Mouse (Mus musculus) layer of hippocampus, postnatal 36 days (tissue): ENCODE data around the gene Ccdc50. TPM values are rescaled to one million over a fixed set of nuclear protein-coding genes. Genes with fewer than 3 reads are reported as not detected.

Experiments
- DNase-seq, 2 experiments: peaks; one replicate each; pipeline ENCODE4 v3.0.0; 2022
- total RNA-seq, 2 experiments: library from RNA; stranded (reverse); gene quantifications; 2 replicates each; pipeline ENCODE4 v1.2.3; 2021

Ccdc50 gene
- total RNA-seq, result 10 to 100 TPM; 47.2 to 53.5 TPM

DNA sequence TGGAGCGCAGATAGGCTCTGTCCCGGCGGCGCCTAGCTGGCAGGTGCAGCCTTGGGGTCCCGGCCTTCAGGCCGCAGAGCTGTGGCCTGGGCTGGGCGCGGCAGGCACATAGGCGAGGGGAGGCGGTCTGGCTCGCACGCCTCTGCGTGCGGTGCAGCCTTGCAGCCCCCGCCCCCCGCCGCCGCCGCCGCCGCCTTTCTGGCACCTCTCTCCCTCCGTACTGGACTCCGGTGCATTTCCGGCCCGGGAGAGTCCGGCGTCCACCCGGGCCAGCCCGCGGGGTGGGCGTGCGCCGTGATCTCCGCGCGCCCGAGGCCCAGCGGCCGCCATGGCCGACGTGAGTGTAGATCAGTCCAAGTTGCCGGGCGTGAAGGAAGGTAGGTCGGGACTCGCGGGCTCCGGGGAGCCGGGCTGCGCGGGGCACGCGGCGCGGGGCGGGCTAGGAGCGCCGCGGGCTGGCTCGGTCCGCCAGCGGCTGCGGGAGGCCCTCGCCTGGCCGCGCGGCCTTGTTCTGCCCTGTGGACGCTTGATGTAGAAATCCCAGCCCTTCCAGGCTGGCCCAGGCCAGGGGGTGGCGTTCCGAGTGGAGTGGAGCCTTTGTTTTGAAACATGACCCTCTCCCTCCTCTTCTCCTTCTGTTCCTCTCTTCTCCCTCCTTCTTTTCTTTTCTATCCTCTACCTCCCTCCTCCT is at the start of gene Ccdc50:
TSS of gene Ccdc50 (plus strand) at position 109 of the 691 bp plus-strand sequence.
- DNase-seq, result peak; percentile 78 to 81

GRCm38 (mm10) chr16:27347521-27347920 is 41.1 kb upstream of the Ccdc50 start:
- DNase-seq, result no peak

DNA sequence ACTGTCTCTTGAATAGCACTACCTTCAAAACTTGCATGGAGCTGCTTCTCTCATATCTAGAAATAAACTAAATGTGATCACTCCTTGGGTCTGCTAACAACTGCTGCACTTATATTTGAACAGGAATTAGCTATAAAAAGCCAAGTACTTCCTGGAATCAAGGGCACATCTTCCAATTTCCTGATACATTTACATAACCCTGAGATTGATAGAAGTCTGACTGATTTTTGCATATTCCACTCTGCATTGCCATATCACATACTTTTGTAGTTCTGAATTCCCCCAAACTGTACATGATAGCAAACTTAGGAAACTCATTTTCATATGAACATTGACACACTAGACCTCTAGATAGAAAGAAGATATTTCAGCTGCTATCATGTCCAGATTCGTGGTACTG is 40.3 kb upstream of the Ccdc50 start:
- DNase-seq, result no peak

GRCm38 (mm10) chr16:27349235-27349634 is 39.4 kb upstream of the Ccdc50 start:
- no peak for DNase-seq

DNA sequence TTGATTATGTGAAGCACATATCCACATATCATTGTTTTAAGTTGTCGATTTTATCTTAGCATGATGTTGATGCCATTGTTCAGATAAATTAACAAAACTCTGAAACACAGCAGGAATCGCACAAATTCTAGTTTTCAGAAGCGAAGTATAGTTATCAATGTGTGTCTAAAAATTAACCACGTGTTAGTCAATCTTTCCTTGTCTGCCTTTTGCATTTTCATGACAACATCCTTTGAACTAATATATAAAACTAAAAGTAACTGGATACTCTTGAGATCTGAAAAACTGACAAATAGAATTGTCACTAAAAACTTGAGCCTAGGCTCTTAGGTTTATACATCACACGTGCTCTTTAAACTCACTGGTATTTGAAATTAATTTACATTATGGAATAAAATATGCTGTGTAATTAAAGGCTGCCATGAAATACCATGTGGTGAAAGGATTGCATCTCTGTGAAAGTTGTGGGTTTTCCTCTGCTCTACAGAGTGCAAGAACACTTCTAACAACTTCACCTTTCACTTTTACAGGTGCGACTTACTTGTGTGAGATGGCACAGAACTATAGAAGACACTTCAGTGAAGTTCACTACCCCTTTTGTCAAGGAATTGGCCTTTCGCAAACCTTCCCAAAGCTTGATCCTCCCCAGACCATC is 38.7 kb upstream of the Ccdc50 start:
- DNase-seq, result no peak

- DNase-seq, result no peak
These were observed 34.2 kb upstream of the Ccdc50 start for GRCm38 (mm10) chr16:27354464-27354863.

- DNase-seq, result no peak
These were observed 28.6 kb upstream of the Ccdc50 start for GRCm38 (mm10) chr16:27360059-27360458.

- no peak for DNase-seq
These were observed 18.5 kb upstream of the Ccdc50 start, which contains the start of gene Uts2b for GRCm38 (mm10) chr16:27370191-27370590. Gene Uts2b (minus strand): TSS chr16:27370239.

- DNase-seq, result no peak
These were observed 18.0 kb upstream of the Ccdc50 start for GRCm38 (mm10) chr16:27370700-27371099.

DNA sequence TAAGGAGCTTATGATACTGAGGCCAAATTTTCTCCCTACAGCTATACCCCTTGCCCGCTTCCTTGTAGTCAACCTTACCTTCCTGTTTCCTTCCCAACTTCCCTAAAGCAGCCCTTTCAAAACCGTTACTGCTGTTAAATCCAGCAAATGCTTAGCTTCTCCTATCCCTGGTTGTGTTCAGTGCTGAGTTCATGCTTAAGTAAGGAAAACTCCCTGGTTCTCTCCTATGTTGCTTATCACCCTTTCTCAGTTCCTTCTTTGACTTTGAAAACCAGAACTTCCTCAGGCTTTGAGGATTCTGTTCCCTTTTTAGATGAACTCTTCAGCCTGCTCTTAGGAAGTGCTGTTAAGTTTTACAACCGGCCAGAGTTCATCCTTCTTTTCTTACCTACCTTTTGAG is 14.5 kb upstream of the Ccdc50 start:
- DNase-seq, result no peak

- DNase-seq, result no peak
These were observed 13.4 kb upstream of the Ccdc50 start for GRCm38 (mm10) chr16:27375318-27375717.

DNA sequence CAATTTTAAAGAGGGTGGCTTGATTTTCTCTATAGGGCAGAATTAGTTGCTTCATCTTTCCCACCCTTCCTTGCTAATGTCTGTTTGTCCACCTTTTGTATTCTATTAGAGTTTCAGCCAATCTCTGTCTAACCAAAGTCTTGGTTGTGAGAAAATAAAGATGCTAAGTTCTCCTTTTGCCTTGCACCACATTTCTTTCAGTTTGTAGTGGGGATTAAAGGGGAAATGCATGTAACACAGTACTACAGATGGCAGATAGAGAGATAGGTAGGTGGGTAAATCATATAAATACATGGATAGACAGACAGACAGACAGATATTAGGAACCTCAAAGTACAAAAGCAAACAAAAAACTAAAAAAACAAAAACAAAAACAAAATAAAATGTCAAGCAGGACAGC is 12.1 kb upstream of the Ccdc50 start:
- no peak for DNase-seq

DNA sequence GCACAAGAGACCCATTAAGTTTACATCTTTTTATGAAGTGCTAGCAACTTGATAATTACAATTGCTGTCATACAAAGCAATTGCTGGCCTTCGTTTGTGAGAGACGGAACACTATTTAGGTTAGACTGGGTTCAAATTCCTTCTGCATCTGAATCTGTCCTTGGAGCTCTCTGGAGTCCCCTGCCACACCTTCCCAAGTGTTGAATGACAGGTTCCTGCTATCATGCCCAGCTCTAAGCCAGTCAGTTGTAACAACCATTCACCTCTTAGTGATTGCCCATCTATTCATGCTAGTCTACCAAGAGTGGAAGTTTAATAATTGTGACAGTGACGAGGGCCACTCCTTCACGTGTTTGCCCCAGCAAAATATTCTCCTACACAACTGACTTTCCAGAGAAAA is 6.5 kb upstream of the Ccdc50 start:
- no peak for DNase-seq

- DNase-seq, result peak in 1 of 2 experiments; percentile 32
These were observed 3.6 kb upstream of the Ccdc50 start for GRCm38 (mm10) chr16:27384893-27385603.

- no peak for DNase-seq
These were observed 3.0 kb upstream of the Ccdc50 start for GRCm38 (mm10) chr16:27385649-27386048.

DNA sequence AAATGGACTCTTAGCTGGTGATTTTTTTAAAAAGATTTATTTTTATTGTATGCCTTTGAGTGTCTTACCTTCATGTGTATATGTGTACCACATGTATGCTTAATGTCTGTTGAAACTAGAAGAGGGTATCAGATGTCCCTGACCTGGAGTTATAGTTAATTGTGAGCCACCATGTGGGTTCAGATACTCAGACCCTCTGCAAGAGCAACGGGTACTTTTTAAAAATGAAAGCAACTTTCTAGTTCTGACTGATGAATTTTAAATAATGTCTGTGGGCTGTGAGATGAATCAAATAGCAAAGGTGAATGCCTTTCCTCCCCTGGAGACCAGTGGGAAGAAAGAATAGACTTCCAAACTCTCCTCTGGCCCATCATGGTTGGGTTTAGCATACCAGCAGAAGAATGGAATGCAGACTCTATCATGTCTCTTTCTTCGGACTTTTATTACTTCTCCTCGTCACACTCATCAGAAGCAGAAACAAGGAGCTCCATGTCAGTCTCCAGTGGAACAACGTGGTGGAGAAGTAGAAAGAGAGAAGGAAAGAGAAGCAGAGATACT is 1.7 kb upstream of the Ccdc50 start:
- no peak for DNase-seq

DNA sequence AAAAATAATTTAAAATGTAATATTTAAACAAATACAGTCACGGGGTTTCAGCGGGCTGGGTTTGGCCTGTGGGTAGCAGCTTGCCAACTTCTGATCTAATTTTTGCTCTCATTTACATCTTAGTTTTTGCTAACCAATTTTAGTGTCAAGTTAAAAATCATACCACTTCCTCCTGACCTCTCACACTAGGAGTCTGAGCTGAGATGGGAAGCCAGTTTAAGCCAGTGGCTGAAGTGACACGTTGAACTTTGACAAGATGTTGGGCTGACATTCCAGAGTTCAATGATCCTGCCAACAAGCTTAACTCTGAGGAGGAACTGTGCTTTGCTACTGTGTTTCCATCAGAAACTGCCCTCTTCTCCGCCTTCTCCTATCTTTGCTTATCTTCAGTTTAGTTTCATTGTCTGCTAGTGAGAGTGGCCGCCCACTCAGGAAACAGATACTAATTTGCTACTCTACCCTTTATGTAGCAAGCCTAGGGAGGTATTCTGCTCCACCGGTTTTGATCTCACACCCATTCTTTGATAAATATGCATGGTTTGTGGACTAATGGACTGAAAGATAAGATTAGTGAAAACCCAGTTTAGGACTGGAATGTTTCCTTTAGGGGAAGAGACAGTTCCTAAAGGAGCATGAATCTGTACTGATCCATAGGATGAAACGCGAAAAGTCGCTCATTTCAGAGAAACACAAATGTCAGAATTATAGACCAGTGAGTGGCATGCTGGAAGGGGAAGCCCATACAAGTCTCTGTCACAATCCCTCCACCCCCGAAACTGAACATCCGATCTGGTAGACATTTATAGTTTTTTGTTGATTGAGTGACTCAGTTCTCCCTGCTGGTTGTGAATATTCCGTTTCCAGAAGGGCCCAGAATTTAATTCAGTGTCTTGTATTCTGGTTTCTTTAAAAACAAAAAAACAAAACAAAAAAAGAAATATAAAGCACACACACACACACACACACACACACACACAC is 746 bp upstream of the Ccdc50 start:
- no peak for DNase-seq

DNA sequence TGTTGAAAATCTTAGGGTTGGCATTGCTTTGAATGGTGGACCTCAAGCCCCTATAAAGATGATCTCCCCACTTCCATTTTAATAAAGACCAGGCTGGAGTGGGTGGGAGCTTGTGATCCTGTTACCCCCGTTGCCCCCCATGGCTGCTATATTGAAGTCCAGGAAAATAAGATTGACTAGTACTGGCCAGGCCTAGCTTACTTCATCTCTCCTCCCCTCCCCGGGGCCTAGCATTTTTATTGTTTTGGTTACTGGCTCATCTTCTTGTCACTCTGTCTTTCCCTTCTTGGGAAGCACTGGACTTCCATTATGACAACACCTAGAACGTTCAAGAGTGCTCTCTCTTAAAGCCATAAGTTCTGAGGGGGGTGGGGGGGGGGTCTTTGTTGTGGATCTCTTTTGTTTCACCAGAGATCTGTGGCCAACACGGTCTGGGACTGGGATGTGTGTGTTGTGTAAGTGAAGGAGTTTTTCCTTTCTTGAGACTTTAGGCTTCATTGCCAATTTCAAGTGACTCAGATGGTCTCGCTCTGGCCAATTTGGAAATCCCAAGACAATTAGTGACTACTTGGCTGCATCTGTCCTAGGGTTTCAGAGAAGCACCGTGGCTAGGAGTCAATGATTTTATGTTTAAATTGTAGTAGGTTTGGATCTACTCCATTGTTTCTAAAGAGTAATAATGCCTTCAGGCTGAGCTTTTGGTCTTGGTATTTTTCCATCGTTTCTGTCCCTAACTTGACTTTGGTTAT is 1.0 kb downstream of the Ccdc50 start:
- no peak for DNase-seq

- DNase-seq, result no peak
These were observed 1.6 kb downstream of the Ccdc50 start for GRCm38 (mm10) chr16:27390306-27390705.

DNA sequence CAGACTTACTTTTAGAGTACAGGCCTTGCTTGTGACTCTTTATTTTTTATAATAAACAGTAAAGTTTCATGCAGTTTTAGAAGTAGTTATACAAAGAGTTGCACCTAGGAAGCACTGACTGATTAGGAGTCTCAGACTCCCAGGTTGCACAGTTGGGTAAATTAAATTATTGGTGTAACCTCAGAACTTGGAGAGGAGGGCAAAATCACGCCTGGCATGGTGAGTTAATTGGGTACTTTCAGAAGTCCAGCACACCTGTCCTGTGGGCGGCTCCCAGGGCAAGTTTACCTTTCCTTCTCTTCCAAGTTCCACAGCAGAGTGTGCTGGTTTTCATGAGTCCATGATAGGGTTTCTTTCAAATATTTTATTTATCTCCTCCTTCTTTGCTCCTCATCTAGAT is 3.2 kb downstream of the Ccdc50 start:
- no peak for DNase-seq
